Mouse (Mus musculus) liver, embryonic 14.5 days (tissue): ENCODE measurements around the gene Zfp260. TPM values are rescaled to one million over a fixed set of nuclear protein-coding genes. Genes with fewer than 3 reads are reported as not detected.

Source experiments
- ATAC-seq: fragments of 200-750 bp; cut with Nextera tagmentation; 2 replicates; pipeline ENCODE4 v1.8.0; 2017; ENCODE audit warnings: moderate number of reproducible peaks, mild to moderate bottlenecking, moderate library complexity; ENCODE audit not compliant: insufficient read depth
- DNase-seq, 3 experiments: peaks; one replicate each; pipeline ENCODE4 v3.0.0-alpha.2; 2012 to 2013; ENCODE audit warnings: low read depth in 3 of 3, low spot score in 3 of 3
- H3K27ac ChIP-seq: fragments of 300-500 bp; sonication (generic); 2 replicates; pipeline ENCODE4 v1.5.1; 2014; ENCODE audit warnings: moderate library complexity, mild to moderate bottlenecking, control low read depth, inconsistent platforms
- H3K27me3 ChIP-seq: fragments of 300-500 bp; sonication (generic); 2 replicates; pipeline ENCODE4 v1.6.1; 2014; ENCODE audit warnings: mild to moderate bottlenecking, low read length, moderate library complexity; ENCODE audit not compliant: control insufficient read depth, insufficient read depth
- H3K36me3 ChIP-seq: fragments of 300-500 bp; sonication (generic); replicated peaks from 2 replicates; pipeline ENCODE4 v1.6.1; 2014; ENCODE audit warnings: low read depth; ENCODE audit not compliant: control insufficient read depth, insufficient read depth
- H3K4me1 ChIP-seq, 2 experiments: fragments of 200-500 bp in 1 of 2; fragments of 300-500 bp in 1 of 2; sonication (generic) in 1 of 2; replicated peaks; 2 replicates each; pipeline ENCODE4 v1.6.1; 2012 to 2014; ENCODE audit warnings: antibody characterized with exemption in 1 of 2, inconsistent platforms in 1 of 2, low read length in 1 of 2; ENCODE audit not compliant: control insufficient read depth in 2 of 2, insufficient read depth in 2 of 2
- H3K4me2 ChIP-seq: fragments of 300-500 bp; sonication (generic); 2 replicates; pipeline ENCODE4 v1.6.1; 2014; ENCODE audit warnings: low read depth, mild to moderate bottlenecking, control low read depth, moderate library complexity
- H3K4me3 ChIP-seq, 2 experiments: fragments of 200-500 bp in 1 of 2; fragments of 300-500 bp in 1 of 2; sonication (generic) in 1 of 2; 2 replicates each; pipeline ENCODE4 v1.5.1; 2012 to 2014; ENCODE audit warnings: low read depth in 2 of 2, low read length in 2 of 2, mild to moderate bottlenecking in 2 of 2, control low read depth in 1 of 2, inconsistent platforms in 1 of 2, moderate library complexity in 1 of 2; ENCODE audit not compliant: insufficient read depth in 1 of 2
- H3K9ac ChIP-seq: fragments of 300-500 bp; sonication (generic); replicated peaks from 2 replicates; pipeline ENCODE4 v1.6.1; 2014; ENCODE audit warnings: mild to moderate bottlenecking, control low read depth, moderate library complexity
- H3K9me3 ChIP-seq: fragments of 300-500 bp; sonication (generic); 2 replicates; pipeline ENCODE4 v1.6.1; 2016; ENCODE audit warnings: low read length, mixed read lengths; ENCODE audit not compliant: control insufficient read depth
- CTCF ChIP-seq: IDR thresholded peaks from 2 replicates; pipeline ENCODE4 v1.5.1; 2016; ENCODE audit warnings: antibody characterized with exemption, low read depth, control low read depth
- EP300 ChIP-seq: IDR thresholded peaks from 2 replicates; pipeline ENCODE4 v1.6.1; 2016; ENCODE audit warnings: antibody characterized with exemption, low read depth
- WGBS: fragments of 180-500 bp; shearing (Covaris S2); extraction: QIAGEN DNeasy Blood & Tissue Kit; methylation state at CpG from one replicate; pipeline ENCODE4 v1.1.7; 2014; ENCODE audit not compliant: insufficient replicate concordance; 5-methylcytosine and 5-hydroxymethylcytosine counted together
- polyA plus RNA-seq, 2 experiments: library from polyadenylated mRNA; depleted of rRNA in 1 of 2; stranded (reverse) in 1 of 2; unstranded in 1 of 2; fragments of >200 nt; fragmentation: Nextera tagmentation in 1 of 2; extraction: Ambion mirVana in 1 of 2; gene quantifications; 2 replicates each; pipeline versions ENCODE4 v1.2.1 to v1.2.3; 2012 to 2014

Zfp260 gene
- polyA plus RNA-seq, 2 experiments: 4.8 to 11.9 TPM

GRCm38 (mm10) chr7:30062478-30062877 is 32.1 kb upstream of the Zfp260 start:
- Histone ChIP-seq H3K9me3 (no peaks in the 10 kb centered on the region), H3K27ac (no peak overlapping the region), H3K36me3 (no peaks in the 10 kb centered on the region), H3K9ac (no peak overlapping the region), H3K27me3 (no peaks in the 10 kb centered on the region), H3K4me2 (no peak overlapping the region), H3K4me1 (no peaks in the 10 kb centered on the region), H3K4me3 (no peak overlapping the region)
- ATAC-seq (no peak), DNase-seq (peak in 2 of 3 experiments; percentile 2 to 9)
- no peak for TF ChIP-seq EP300
- TF ChIP-seq CTCF: peak; percentile 67
- WGBS: 69% methylated on average over 5 of the region's 5 CpGs

- no peaks in the 10 kb centered on the region for H3K9me3 ChIP-seq
- DNase-seq (no peak), ATAC-seq (no peak)
- H3K4me3 ChIP-seq: no peak overlapping the region
- H3K4me1 ChIP-seq: no peaks in the 10 kb centered on the region
- 74% methylated on average over 5 of the region's 5 CpGs for WGBS
- no peaks in the 10 kb centered on the region for H3K27me3 ChIP-seq
- H3K36me3 ChIP-seq: no peaks in the 10 kb centered on the region
- no peak overlapping the region for H3K9ac ChIP-seq
- H3K27ac ChIP-seq: no peak overlapping the region
- TF ChIP-seq EP300: no peak
- TF ChIP-seq CTCF: peak; percentile 53
- no peak overlapping the region for H3K4me2 ChIP-seq
These were observed 30.0 kb upstream of the Zfp260 start for GRCm38 (mm10) chr7:30064622-30065021.

- Histone ChIP-seq H3K36me3 (no peaks in the 10 kb centered on the region), H3K4me1 (peaks cover 0 to 5% of the 10 kb centered on the region in 2 experiments; a peak in 3 of 4 replicates), H3K9me3 (no peaks in the 10 kb centered on the region), H3K9ac (peak within 1 kb of the TSS; percentile 73), H3K4me3 (peak within 1 kb of the TSS; percentile 61 to 80), H3K27ac (no peak within 1 kb of the TSS), H3K4me2 (peak within 1 kb of the TSS; percentile 83), H3K27me3 (no peaks in the 10 kb centered on the region)
- peak; percentile 65 to 73 (median 68) for DNase-seq
- peak; percentile 94 for ATAC-seq
- TF ChIP-seq EP300 (no peak), CTCF (no peak)
- 0% methylated on average over 50 of the region's 50 CpGs for WGBS
These were observed 22.2 kb upstream of the Zfp260 start, which contains the start of gene Zfp82 for GRCm38 (mm10) chr7:30072146-30073028. Gene Zfp82, minus strand, starts transcription at chr7:30072900.

DNA sequence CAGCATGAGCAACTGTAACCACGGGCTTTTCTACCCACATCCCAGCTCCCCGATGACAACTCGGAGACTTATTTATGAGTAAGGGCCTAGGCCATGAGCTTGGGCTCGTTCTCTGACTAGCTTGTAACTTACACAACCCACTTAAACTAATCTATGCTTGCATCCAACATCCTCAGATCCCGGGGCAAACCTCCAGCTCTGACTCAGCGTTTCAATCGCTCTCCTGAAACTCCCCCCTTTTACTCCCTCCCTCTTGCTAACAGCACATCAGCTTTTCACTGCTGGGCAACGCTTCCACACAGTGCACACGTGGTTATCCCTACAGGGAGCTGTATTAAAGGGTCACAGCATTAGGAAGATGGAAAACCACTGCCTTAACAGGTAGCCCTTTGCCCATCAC is 8.1 kb upstream of the Zfp260 start:
- Histone ChIP-seq H3K36me3 (no peaks in the 10 kb centered on the region), H3K9me3 (no peaks in the 10 kb centered on the region), H3K4me2 (no peak overlapping the region), H3K4me3 (no peak overlapping the region), H3K27me3 (no peaks in the 10 kb centered on the region), H3K27ac (no peak overlapping the region), H3K4me1 (peaks cover 8 to 13% of the 10 kb centered on the region in 2 experiments), H3K9ac (no peak overlapping the region)
- no peak for ATAC-seq
- 68% methylated on average over 9 of the region's 9 CpGs for WGBS
- DNase-seq: no peak
- no peak for TF ChIP-seq EP300
- TF ChIP-seq CTCF: no peak

GRCm38 (mm10) chr7:30089405-30089804 is 5.2 kb upstream of the Zfp260 start:
- DNase-seq: no peak
- Histone ChIP-seq H3K27ac (no peak overlapping the region), H3K27me3 (no peaks in the 10 kb centered on the region), H3K36me3 (no peaks in the 10 kb centered on the region), H3K4me2 (peak overlapping the region; percentile 97), H3K9ac (peak overlapping the region; percentile 75), H3K4me3 (peak overlapping the region; percentile 42 to 58; a peak in 3 of 4 replicates), H3K4me1 (peaks cover 12 to 16% of the 10 kb centered on the region in 2 experiments), H3K9me3 (no peaks in the 10 kb centered on the region)
- TF ChIP-seq EP300 (no peak), CTCF (no peak)
- 21% methylated on average over 6 of the region's 6 CpGs for WGBS
- ATAC-seq: no peak
